Mouse (Mus musculus): ENCODE results near the gene Trmt112.

DNA sequence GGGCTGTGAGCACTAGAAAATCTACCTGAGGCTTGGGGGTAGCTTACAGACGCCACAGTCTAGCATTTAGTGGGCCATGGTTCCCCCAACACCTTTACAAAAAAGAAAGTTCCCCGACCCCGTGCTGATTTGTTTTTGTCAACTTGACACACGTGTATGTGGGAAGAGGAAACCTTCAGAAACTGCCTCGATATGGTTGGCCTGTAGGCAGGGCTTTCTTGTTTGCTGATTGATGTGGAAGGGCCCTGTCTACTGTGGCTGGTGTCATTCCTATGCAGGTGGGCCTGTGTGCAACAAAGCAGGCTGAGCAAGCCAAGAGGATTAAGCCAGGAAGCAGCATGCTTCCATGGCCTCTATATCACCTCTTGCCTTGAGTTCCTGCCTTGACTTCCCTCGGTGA, 3.5 kb downstream of the Trmt112 start:
- no peak for TF ChIP-seq CTCF (IDR thresholded peaks at IDR 0.05; ENCODE audit: low read depth)
- TF ChIP-seq EP300 (IDR thresholded peaks at IDR 0.05; ENCODE audit: low read depth) = no peak
